Mouse (Mus musculus): ENCODE measurements around the gene Xxylt1. TPM values are rescaled to one million over a fixed set of nuclear protein-coding genes. Genes with fewer than 3 reads are reported as not detected.
A peak's percentile ranks its signal among the peaks of the same experiment; 100 is the strongest.

Gene Xxylt1
- polyA plus RNA-seq, 1 experiment from 2014 or later: 14.3 TPM

DNA sequence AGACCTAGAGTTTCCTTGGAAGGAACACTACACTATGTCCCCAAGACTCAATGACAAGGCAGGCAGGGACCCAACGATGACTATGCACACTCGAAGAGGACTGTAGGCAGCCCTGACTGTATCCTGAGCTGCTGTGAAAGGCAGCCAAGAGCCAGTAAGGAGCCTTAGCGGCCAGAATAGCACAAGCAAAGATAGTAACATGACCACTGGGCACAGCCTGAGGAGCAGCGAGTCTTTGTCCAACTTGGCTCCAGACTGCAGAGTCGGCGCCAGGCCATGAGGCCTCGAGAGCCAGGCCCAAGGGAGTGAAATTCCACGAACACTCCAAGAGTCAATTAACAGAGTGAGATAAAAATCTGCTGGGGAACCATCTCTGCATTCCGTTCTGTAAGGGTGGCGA, 99.9 kb downstream of the Xxylt1 start:
- ATAC-seq: no peak
- no peak overlapping the region for H3K27ac ChIP-seq (ENCODE audit: low read depth, low read length)
- WGBS: 66% methylated on average over 10 of the region's 10 CpGs
- no peaks in the 10 kb centered on the region for H3K27me3 ChIP-seq (replicated peaks; ENCODE audit: control insufficient read depth, insufficient read depth, low read length)
- no peaks in the 10 kb centered on the region for H3K9me3 ChIP-seq (ENCODE audit: control insufficient read depth)
- no peak overlapping the region for H3K4me3 ChIP-seq (ENCODE audit: low read depth, low read length)
- no peak for TF ChIP-seq CTCF (IDR thresholded peaks at IDR 0.05; ENCODE audit: low read depth)
- H3K9ac ChIP-seq (ENCODE audit: low read depth, low read length): no peak overlapping the region
- no peak overlapping the region for H3K4me2 ChIP-seq (replicated peaks; ENCODE audit: low read depth)
- no peaks in the 10 kb centered on the region for H3K36me3 ChIP-seq (ENCODE audit: control insufficient read depth, insufficient read depth)
- H3K4me1 ChIP-seq (replicated peaks; ENCODE audit: control insufficient read depth, insufficient read depth, low read length): no peaks in the 10 kb centered on the region

DNA sequence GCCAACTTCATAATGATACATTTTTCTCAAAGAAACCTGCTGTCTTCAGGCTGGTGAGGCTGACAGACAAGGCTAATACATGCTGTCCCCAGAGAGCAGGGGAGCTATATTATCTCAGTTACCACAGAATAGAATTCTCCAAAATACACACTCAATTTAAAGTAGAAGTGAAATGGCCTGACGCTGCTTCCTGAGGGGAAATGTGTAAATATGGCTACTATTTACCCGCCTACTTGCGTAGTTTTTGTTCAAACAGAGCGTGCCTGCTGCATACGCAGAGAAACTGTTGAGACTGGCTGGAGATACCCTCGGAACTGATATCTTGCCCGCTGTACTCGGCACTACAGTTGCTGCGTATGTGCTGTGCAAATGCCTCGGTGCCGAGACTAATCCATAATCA, 101.3 kb downstream of the Xxylt1 start:
- TF ChIP-seq CTCF (IDR thresholded peaks at IDR 0.05; ENCODE audit: low read depth): no peak
- no peak overlapping the region for H3K4me3 ChIP-seq (ENCODE audit: low read depth, low read length)
- H3K27ac ChIP-seq (ENCODE audit: low read depth, low read length): no peak overlapping the region
- ATAC-seq: no peak
- no peaks in the 10 kb centered on the region for H3K9me3 ChIP-seq (ENCODE audit: control insufficient read depth)
- WGBS: 86% methylated on average over 11 of the region's 11 CpGs
- H3K4me1 ChIP-seq (replicated peaks; ENCODE audit: control insufficient read depth, insufficient read depth, low read length): no peaks in the 10 kb centered on the region
- no peaks in the 10 kb centered on the region for H3K27me3 ChIP-seq (replicated peaks; ENCODE audit: control insufficient read depth, insufficient read depth, low read length)
- H3K4me2 ChIP-seq (replicated peaks; ENCODE audit: low read depth): no peak overlapping the region
- H3K9ac ChIP-seq (ENCODE audit: low read depth, low read length): no peak overlapping the region
- no peaks in the 10 kb centered on the region for H3K36me3 ChIP-seq (ENCODE audit: control insufficient read depth, insufficient read depth)

DNA sequence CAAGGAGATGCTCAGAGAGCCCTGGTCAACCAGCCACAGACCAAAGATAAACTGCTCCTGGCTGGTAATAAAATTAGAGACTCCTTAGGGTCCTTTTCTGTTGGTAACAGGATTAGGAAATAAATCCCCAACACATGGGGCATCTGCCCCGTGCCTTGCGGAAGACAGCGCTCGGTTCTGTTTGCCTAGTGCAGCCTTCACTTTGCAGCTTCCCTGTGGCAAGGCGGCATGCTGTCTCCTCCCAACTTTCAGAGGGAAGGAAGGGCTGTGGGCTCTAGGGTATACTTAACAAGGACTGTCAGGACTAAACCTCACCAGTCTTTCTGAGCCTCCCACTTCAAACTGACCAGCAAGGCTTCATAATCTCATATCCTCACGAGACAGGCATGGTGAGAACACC, 103.5 kb downstream of the Xxylt1 start:
- H3K9ac ChIP-seq (ENCODE audit: low read depth, low read length): no peak overlapping the region
- 58% methylated on average over 6 of the region's 6 CpGs for WGBS
- no peak overlapping the region for H3K4me2 ChIP-seq (replicated peaks; ENCODE audit: low read depth)

DNA sequence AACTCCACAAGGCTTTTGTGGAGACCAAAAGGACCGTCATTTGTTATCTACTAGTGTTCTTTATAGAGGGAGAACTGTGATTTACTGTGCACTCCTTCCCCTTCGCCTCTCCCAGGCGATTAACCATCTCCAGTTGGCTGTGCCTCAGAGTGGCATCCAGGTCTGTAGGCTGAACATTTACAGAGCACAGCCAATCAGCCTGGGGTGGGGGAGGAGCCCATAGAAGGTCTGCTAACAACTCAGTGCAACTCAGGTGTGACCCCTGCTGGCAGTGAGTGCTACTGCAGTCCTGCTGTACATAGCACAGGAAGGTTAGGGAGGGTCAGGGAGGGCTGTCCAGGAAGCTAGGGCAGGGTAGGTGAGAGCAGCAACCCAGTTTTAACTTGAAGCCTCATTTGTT, 104.0 kb downstream of the Xxylt1 start:
- peak overlapping the region; percentile 13; the same call in 1 of the 2 replicates for H3K4me2 ChIP-seq (replicated peaks; ENCODE audit: low read depth)
- peak; percentile 92 for ATAC-seq
- no peaks in the 10 kb centered on the region for H3K36me3 ChIP-seq (ENCODE audit: control insufficient read depth, insufficient read depth)
- no peak overlapping the region for H3K4me3 ChIP-seq (ENCODE audit: low read depth, low read length)
- no peak overlapping the region for H3K27ac ChIP-seq (ENCODE audit: low read depth, low read length)
- H3K9ac ChIP-seq (ENCODE audit: low read depth, low read length): no peak overlapping the region
- no peaks in the 10 kb centered on the region for H3K27me3 ChIP-seq (replicated peaks; ENCODE audit: control insufficient read depth, insufficient read depth, low read length)
- H3K4me1 ChIP-seq (replicated peaks; ENCODE audit: control insufficient read depth, insufficient read depth, low read length): 0 out of 2 replicates have a peak, but pooled peaks cover 2% of the 10 kb centered on the region
- 2% methylated on average over 3 of the region's 3 CpGs for WGBS
- no peaks in the 10 kb centered on the region for H3K9me3 ChIP-seq (ENCODE audit: control insufficient read depth)
- peak; percentile 100 for TF ChIP-seq CTCF (IDR thresholded peaks at IDR 0.05; ENCODE audit: low read depth)

More for the DNA sequence above, 103.5 kb downstream of the Xxylt1 start:
- H3K36me3 ChIP-seq (ENCODE audit: control insufficient read depth, insufficient read depth): no peaks in the 10 kb centered on the region
- ATAC-seq: no peak
- H3K27ac ChIP-seq (ENCODE audit: low read depth, low read length): no peak overlapping the region
- H3K4me3 ChIP-seq (ENCODE audit: low read depth, low read length): no peak overlapping the region
- TF ChIP-seq CTCF (IDR thresholded peaks at IDR 0.05; ENCODE audit: low read depth): no peak
- no peaks in the 10 kb centered on the region for H3K27me3 ChIP-seq (replicated peaks; ENCODE audit: control insufficient read depth, insufficient read depth, low read length)
- H3K9me3 ChIP-seq (ENCODE audit: control insufficient read depth): no peaks in the 10 kb centered on the region
- 0 out of 2 replicates have a peak, but pooled peaks cover 2% of the 10 kb centered on the region for H3K4me1 ChIP-seq (replicated peaks; ENCODE audit: control insufficient read depth, insufficient read depth, low read length)

DNA sequence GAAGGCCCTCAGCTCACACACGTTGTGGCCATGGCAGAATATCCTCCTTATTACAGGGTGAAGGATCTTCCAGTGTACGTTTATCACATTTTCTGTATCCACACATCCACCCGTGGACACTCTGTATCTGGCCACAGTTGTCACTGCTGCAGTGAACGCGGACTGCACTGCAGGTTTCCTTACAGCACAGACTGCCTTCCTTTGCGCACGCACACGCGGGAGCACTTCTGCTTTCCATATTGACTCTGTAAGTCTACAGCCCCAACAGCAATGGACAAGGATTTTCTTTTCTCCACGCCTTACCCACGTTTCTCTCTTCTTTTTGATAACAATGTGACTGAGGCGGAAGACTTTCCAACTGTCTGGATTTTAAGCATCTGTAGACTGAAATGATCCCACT, 106.7 kb downstream of the Xxylt1 start:
- WGBS: 80% methylated on average over 12 of the region's 12 CpGs
- no peaks in the 10 kb centered on the region for H3K27me3 ChIP-seq (replicated peaks; ENCODE audit: control insufficient read depth, insufficient read depth, low read length)
- H3K36me3 ChIP-seq (ENCODE audit: control insufficient read depth, insufficient read depth): no peaks in the 10 kb centered on the region
- no peak overlapping the region for H3K4me3 ChIP-seq (ENCODE audit: low read depth, low read length)
- no peak overlapping the region for H3K9ac ChIP-seq (ENCODE audit: low read depth, low read length)
- no peak overlapping the region for H3K27ac ChIP-seq (ENCODE audit: low read depth, low read length)
- no peak for ATAC-seq
- H3K4me1 ChIP-seq (replicated peaks; ENCODE audit: control insufficient read depth, insufficient read depth, low read length): 0 out of 2 replicates have a peak, but pooled peaks cover 5% of the 10 kb centered on the region
- TF ChIP-seq CTCF (IDR thresholded peaks at IDR 0.05; ENCODE audit: low read depth): no peak
- H3K9me3 ChIP-seq (ENCODE audit: control insufficient read depth): no peaks in the 10 kb centered on the region
- H3K4me2 ChIP-seq (replicated peaks; ENCODE audit: low read depth): no peak overlapping the region

DNA sequence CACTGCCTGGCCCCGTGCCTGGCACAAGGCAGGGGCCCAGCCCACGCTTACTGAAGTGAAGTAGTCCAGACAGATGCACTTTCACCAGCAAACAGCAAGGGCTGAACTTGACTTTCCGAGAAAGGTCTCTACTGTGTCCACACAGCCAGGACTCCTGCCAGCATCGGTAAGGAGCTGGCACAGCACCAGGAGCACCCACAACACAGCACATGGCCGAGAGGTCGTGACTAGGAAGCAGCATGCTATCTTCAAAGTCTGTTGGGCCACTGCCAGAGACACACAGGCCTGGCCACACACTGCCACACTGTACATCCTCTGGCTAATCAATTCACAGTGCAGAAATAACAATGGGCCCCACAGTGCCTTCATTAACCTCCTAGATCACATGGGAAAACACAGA, 107.8 kb downstream of the Xxylt1 start:
- no peak for ATAC-seq
- Histone ChIP-seq H3K4me2 (replicated peaks; ENCODE audit: low read depth) (no peak overlapping the region), H3K4me3 (ENCODE audit: low read depth, low read length) (no peak overlapping the region), H3K4me1 (replicated peaks; ENCODE audit: control insufficient read depth, insufficient read depth, low read length) (0 out of 2 replicates have a peak, but pooled peaks cover 5% of the 10 kb centered on the region), H3K9me3 (ENCODE audit: control insufficient read depth) (no peaks in the 10 kb centered on the region), H3K27ac (ENCODE audit: low read depth, low read length) (no peak overlapping the region), H3K9ac (ENCODE audit: low read depth, low read length) (0 out of 2 replicates have a peak overlapping the region, but pooled peaks have one; percentile 17), H3K27me3 (replicated peaks; ENCODE audit: control insufficient read depth, insufficient read depth, low read length) (no peaks in the 10 kb centered on the region), H3K36me3 (ENCODE audit: control insufficient read depth, insufficient read depth) (no peaks in the 10 kb centered on the region)
- TF ChIP-seq CTCF (IDR thresholded peaks at IDR 0.05; ENCODE audit: low read depth): no peak
- 43% methylated on average over 6 of the region's 6 CpGs for WGBS

All from intestine, postnatal 0 days (tissue).